Mouse (Mus musculus): ENCODE measurements at regions not wholly inside any gene's neighbourhood (a gene's known extent, or its start where the extent isn't known, plus 50 kb on each side); places are given as distances from the start of the nearest gene placed in this dataset.

- DNase-seq = no peak
Measured at GRCm38 (mm10) chr6:50926313-50926712, 272.1 kb upstream of the Npvf start.

GRCm38 (mm10) chr6:50929503-50929902 lies 275.3 kb upstream of the Npvf start:
- DNase-seq = no peak

- no peak for DNase-seq
Measured at GRCm38 (mm10) chr6:50933510-50933909, 279.3 kb upstream of the Npvf start.

GRCm38 (mm10) chr6:50934245-50934644 lies 280.0 kb upstream of the Npvf start:
- no peak for DNase-seq

GRCm38 (mm10) chr6:50936306-50936705 lies 282.1 kb upstream of the Npvf start:
- DNase-seq = no peak

- peak; percentile 36 to 59 for DNase-seq
Measured at GRCm38 (mm10) chr6:50937094-50937493, 282.9 kb upstream of the Npvf start.

- DNase-seq = no peak
Measured at GRCm38 (mm10) chr6:50938879-50939278, 284.6 kb upstream of the Npvf start.

GRCm38 (mm10) chr6:50939440-50939839 lies 285.2 kb upstream of the Npvf start:
- DNase-seq = no peak

GRCm38 (mm10) chr6:50940118-50940517 lies 285.9 kb upstream of the Npvf start:
- DNase-seq = no peak

- no peak for DNase-seq
Measured at GRCm38 (mm10) chr6:50940641-50941398, 286.6 kb upstream of the Npvf start.

GRCm38 (mm10) chr6:50942696-50943095 lies 288.5 kb upstream of the Npvf start:
- DNase-seq = no peak

- DNase-seq = no peak
Measured at GRCm38 (mm10) chr6:50948061-50948460, 293.8 kb upstream of the Npvf start.

- DNase-seq = no peak
Measured at GRCm38 (mm10) chr6:50949361-50949760, 295.1 kb upstream of the Npvf start.

- no peak for DNase-seq
Measured at GRCm38 (mm10) chr6:50949883-50950583, 295.8 kb upstream of the Npvf start.

- DNase-seq = no peak
Measured at GRCm38 (mm10) chr6:50957328-50957900, 303.2 kb upstream of the Npvf start.

- no peak for DNase-seq
Measured at GRCm38 (mm10) chr6:50960341-50960740, 306.1 kb upstream of the Npvf start.

GRCm38 (mm10) chr6:50961592-50961991 lies 307.4 kb upstream of the Npvf start:
- DNase-seq = no peak

GRCm38 (mm10) chr6:50968546-50968945 lies 314.3 kb upstream of the Npvf start:
- no peak for DNase-seq

GRCm38 (mm10) chr6:50969341-50969740 lies 315.1 kb upstream of the Npvf start:
- no peak for DNase-seq

GRCm38 (mm10) chr6:50969997-50970396 lies 315.8 kb upstream of the Npvf start:
- DNase-seq = no peak

- DNase-seq = no peak
Measured at GRCm38 (mm10) chr6:50970770-50971169, 316.5 kb upstream of the Npvf start.

- no peak for DNase-seq
Measured at GRCm38 (mm10) chr6:50972268-50972667, 318.0 kb upstream of the Npvf start.

GRCm38 (mm10) chr6:50973231-50973654 lies 319.0 kb upstream of the Npvf start:
- DNase-seq = no peak

GRCm38 (mm10) chr6:50973815-50974214 lies 319.6 kb upstream of the Npvf start:
- no peak for DNase-seq

Measured in thymus, postnatal 36 days (tissue).